Mouse (Mus musculus): ENCODE data around the gene Ccdc24. TPM values are rescaled to one million over a fixed set of nuclear protein-coding genes. Genes with fewer than 3 reads are reported as not detected.

Ccdc24 gene
- polyA plus RNA-seq, 2 experiments: 1.8 to 15.1 TPM

GRCm38 (mm10) chr4:117831920-117832691, 40.3 kb downstream of the Ccdc24 start:
- Histone ChIP-seq H3K9me3 (ENCODE audit: control insufficient read depth, low read length) (no peaks in the 10 kb centered on the region), H3K27me3 (ENCODE audit: control insufficient read depth, insufficient read depth, low read length) (no peaks in the 10 kb centered on the region), H3K36me3 (ENCODE audit: control insufficient read depth, insufficient read depth, low read length) (no peaks in the 10 kb centered on the region), H3K4me3 (replicated peaks; ENCODE audit: low read length) (no peak overlapping the region), H3K9ac (ENCODE audit: low read depth, low read length, severe bottlenecking) (no peak overlapping the region), H3K27ac (replicated peaks; ENCODE audit: low read depth, low read length) (no peak overlapping the region), H3K4me2 (replicated peaks; ENCODE audit: low read depth, low read length, severe bottlenecking) (no peak overlapping the region), H3K4me1 (ENCODE audit: control insufficient read depth, insufficient read depth, low read length) (peaks cover 12% of the 10 kb centered on the region)
- DNase-seq (ENCODE audit: low spot score) (no peak), ATAC-seq (ENCODE audit: low FRiP score, low read depth) (no peak)
- WGBS: 76% methylated on average over 9 of the region's 9 CpGs
- no peak for TF ChIP-seq POLR2A (IDR thresholded peaks at IDR 0.05; ENCODE audit: borderline replicate concordance, extremely low read depth, insufficient read depth, insufficient read length)

- WGBS: 62% methylated on average over 2 of the region's 2 CpGs
- no peak for TF ChIP-seq POLR2A (IDR thresholded peaks at IDR 0.05; ENCODE audit: borderline replicate concordance, extremely low read depth, insufficient read depth, insufficient read length)
- Histone ChIP-seq H3K9me3 (ENCODE audit: control insufficient read depth, low read length) (no peaks in the 10 kb centered on the region), H3K4me1 (ENCODE audit: control insufficient read depth, insufficient read depth, low read length) (peaks cover 7% of the 10 kb centered on the region; the same call in 1 of the 2 replicates), H3K4me3 (replicated peaks; ENCODE audit: low read length) (no peak overlapping the region), H3K9ac (ENCODE audit: low read depth, low read length, severe bottlenecking) (no peak overlapping the region), H3K36me3 (ENCODE audit: control insufficient read depth, insufficient read depth, low read length) (no peaks in the 10 kb centered on the region), H3K27ac (replicated peaks; ENCODE audit: low read depth, low read length) (no peak overlapping the region), H3K27me3 (ENCODE audit: control insufficient read depth, insufficient read depth, low read length) (no peaks in the 10 kb centered on the region), H3K4me2 (replicated peaks; ENCODE audit: low read depth, low read length, severe bottlenecking) (no peak overlapping the region)
- DNase-seq (ENCODE audit: low spot score) (no peak), ATAC-seq (ENCODE audit: low FRiP score, low read depth) (no peak)
Measured at GRCm38 (mm10) chr4:117831499-117831898, 40.9 kb downstream of the Ccdc24 start.

- 92% methylated on average over 9 of the region's 9 CpGs for WGBS
- Histone ChIP-seq H3K9me3 (ENCODE audit: control insufficient read depth, low read length) (no peaks in the 10 kb centered on the region), H3K4me1 (ENCODE audit: control insufficient read depth, insufficient read depth, low read length) (peaks cover 7% of the 10 kb centered on the region; the same call in 1 of the 2 replicates), H3K9ac (ENCODE audit: low read depth, low read length, severe bottlenecking) (no peak overlapping the region), H3K4me2 (replicated peaks; ENCODE audit: low read depth, low read length, severe bottlenecking) (no peak overlapping the region), H3K4me3 (replicated peaks; ENCODE audit: low read length) (no peak overlapping the region), H3K27ac (replicated peaks; ENCODE audit: low read depth, low read length) (no peak overlapping the region), H3K27me3 (ENCODE audit: control insufficient read depth, insufficient read depth, low read length) (no peaks in the 10 kb centered on the region), H3K36me3 (ENCODE audit: control insufficient read depth, insufficient read depth, low read length) (no peaks in the 10 kb centered on the region)
- TF ChIP-seq POLR2A (IDR thresholded peaks at IDR 0.05; ENCODE audit: borderline replicate concordance, extremely low read depth, insufficient read depth, insufficient read length): no peak
- ATAC-seq (ENCODE audit: low FRiP score, low read depth) (no peak), DNase-seq (ENCODE audit: low spot score) (no peak)
Measured at GRCm38 (mm10) chr4:117830801-117831200, 41.6 kb downstream of the Ccdc24 start.

- H3K4me2 ChIP-seq (replicated peaks; ENCODE audit: low read depth, low read length, severe bottlenecking): no peak overlapping the region
- no peaks in the 10 kb centered on the region for H3K27me3 ChIP-seq (ENCODE audit: control insufficient read depth, insufficient read depth, low read length)
- H3K4me3 ChIP-seq (replicated peaks; ENCODE audit: low read length): no peak overlapping the region
- peaks cover 7% of the 10 kb centered on the region; the same call in 1 of the 2 replicates for H3K4me1 ChIP-seq (ENCODE audit: control insufficient read depth, insufficient read depth, low read length)
- 15% methylated on average over 5 of the region's 5 CpGs for WGBS
- ATAC-seq (ENCODE audit: low FRiP score, low read depth): 0 out of 2 replicates have a peak, but pooled peaks have one; percentile 5
- peak; percentile 23 for DNase-seq (ENCODE audit: low spot score)
- TF ChIP-seq POLR2A (IDR thresholded peaks at IDR 0.05; ENCODE audit: borderline replicate concordance, extremely low read depth, insufficient read depth, insufficient read length): no peak
- H3K36me3 ChIP-seq (ENCODE audit: control insufficient read depth, insufficient read depth, low read length): no peaks in the 10 kb centered on the region
- no peaks in the 10 kb centered on the region for H3K9me3 ChIP-seq (ENCODE audit: control insufficient read depth, low read length)
- no peak overlapping the region for H3K27ac ChIP-seq (replicated peaks; ENCODE audit: low read depth, low read length)
- no peak overlapping the region for H3K9ac ChIP-seq (ENCODE audit: low read depth, low read length, severe bottlenecking)
Measured at GRCm38 (mm10) chr4:117830124-117830551, 42.2 kb downstream of the Ccdc24 start.

- H3K9ac ChIP-seq (ENCODE audit: low read depth, low read length, severe bottlenecking): no peak overlapping the region
- no peaks in the 10 kb centered on the region for H3K27me3 ChIP-seq (ENCODE audit: control insufficient read depth, insufficient read depth, low read length)
- no peak overlapping the region for H3K4me3 ChIP-seq (replicated peaks; ENCODE audit: low read length)
- no peak for TF ChIP-seq POLR2A (IDR thresholded peaks at IDR 0.05; ENCODE audit: borderline replicate concordance, extremely low read depth, insufficient read depth, insufficient read length)
- ATAC-seq (ENCODE audit: low FRiP score, low read depth): peak; percentile 31
- peaks cover 3% of the 10 kb centered on the region; the same call in 1 of the 2 replicates for H3K4me1 ChIP-seq (ENCODE audit: control insufficient read depth, insufficient read depth, low read length)
- H3K27ac ChIP-seq (replicated peaks; ENCODE audit: low read depth, low read length): no peak overlapping the region
- peak; percentile 50 for DNase-seq (ENCODE audit: low spot score)
- no peaks in the 10 kb centered on the region for H3K36me3 ChIP-seq (ENCODE audit: control insufficient read depth, insufficient read depth, low read length)
- H3K9me3 ChIP-seq (ENCODE audit: control insufficient read depth, low read length): no peaks in the 10 kb centered on the region
- WGBS: 8% methylated on average over 12 of the region's 12 CpGs
- H3K4me2 ChIP-seq (replicated peaks; ENCODE audit: low read depth, low read length, severe bottlenecking): no peak overlapping the region
Measured at GRCm38 (mm10) chr4:117829260-117830123, 42.9 kb downstream of the Ccdc24 start.

Data from limb, embryonic 14.5 days (tissue).